Mouse (Mus musculus) testis, adult 2 months (tissue): ENCODE results near the gene Amotl2. TPM values are rescaled to one million over a fixed set of nuclear protein-coding genes. Genes with fewer than 3 reads are reported as not detected.

Source experiments
- H3K27ac ChIP-seq: fragments of 200-500 bp; 2 replicates; pipeline ENCODE4 v1.5.1; 2012; ENCODE audit warnings: low read depth, low read length; ENCODE audit not compliant: control insufficient read depth, insufficient read depth
- H3K27me3 ChIP-seq: fragments of 200-500 bp; 2 replicates; pipeline ENCODE4 v1.6.1; 2012; ENCODE audit warnings: mild to moderate bottlenecking, low read length, moderate library complexity; ENCODE audit not compliant: control insufficient read depth, insufficient read depth
- H3K36me3 ChIP-seq: fragments of 200-500 bp; 2 replicates; pipeline ENCODE4 v1.6.1; 2012; ENCODE audit warnings: mild to moderate bottlenecking, low read length; ENCODE audit not compliant: control insufficient read depth, insufficient read depth
- H3K4me1 ChIP-seq: fragments of 200-500 bp; 2 replicates; pipeline ENCODE4 v1.6.1; 2012; ENCODE audit warnings: low read length; ENCODE audit not compliant: control insufficient read depth, insufficient read depth
- H3K4me3 ChIP-seq: fragments of 200-500 bp; 2 replicates; pipeline ENCODE4 v1.5.1; 2012; ENCODE audit warnings: low read depth, mild to moderate bottlenecking, low read length, moderate library complexity, mixed read lengths; ENCODE audit not compliant: control insufficient read depth
- CTCF ChIP-seq: fragments of 200-500 bp; IDR thresholded peaks from 2 replicates; pipeline ENCODE4 v1.5.1; 2012; ENCODE audit warnings: low read depth, mild to moderate bottlenecking, inconsistent platforms, low read length, moderate library complexity; ENCODE audit not compliant: control insufficient read depth, insufficient read depth, insufficient replicate concordance
- POLR2A ChIP-seq: fragments of 200-500 bp; IDR thresholded peaks from 2 replicates; pipeline ENCODE4 v1.6.1; 2012; ENCODE audit warnings: low read depth, mild to moderate bottlenecking, inconsistent platforms, low read length, moderate library complexity; ENCODE audit not compliant: control insufficient read depth
- polyA plus RNA-seq: library from polyadenylated mRNA; depleted of rRNA; stranded (reverse); fragments of >200 nt; gene quantifications from 2 replicates; pipeline ENCODE4 v1.2.3, GENCODE M21; 2012

Amotl2 gene
- polyA plus RNA-seq, 1 experiment = 2.6 TPM

DNA sequence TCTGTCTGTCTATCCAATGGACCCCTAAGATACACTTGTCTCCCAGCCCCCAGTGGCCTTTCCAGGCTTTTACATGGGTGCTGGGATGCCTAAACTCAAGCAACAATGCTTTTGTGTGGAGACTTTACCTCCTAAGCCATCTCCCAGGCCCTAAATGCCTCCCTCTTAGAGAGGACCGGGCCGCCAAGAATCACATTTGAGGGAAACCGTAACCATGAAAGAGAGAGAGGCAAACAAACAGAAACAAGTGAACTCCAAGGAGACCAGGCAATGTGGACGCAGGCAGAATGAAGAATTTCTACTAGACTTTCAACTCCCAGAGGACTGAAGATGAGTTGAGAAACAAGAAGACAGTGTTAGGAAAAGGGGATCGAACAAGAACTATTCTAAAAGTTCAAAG lies 6.0 kb upstream of the Amotl2 start:
- no peaks in the 10 kb centered on the region for H3K36me3 ChIP-seq
- no peaks in the 10 kb centered on the region for H3K27me3 ChIP-seq
- peaks cover 3% of the 10 kb centered on the region; the same call in 1 of the 2 replicates for H3K4me1 ChIP-seq
- H3K27ac ChIP-seq = no peak overlapping the region
- TF ChIP-seq POLR2A = no peak
- TF ChIP-seq CTCF = no peak
- H3K4me3 ChIP-seq = no peak overlapping the region

DNA sequence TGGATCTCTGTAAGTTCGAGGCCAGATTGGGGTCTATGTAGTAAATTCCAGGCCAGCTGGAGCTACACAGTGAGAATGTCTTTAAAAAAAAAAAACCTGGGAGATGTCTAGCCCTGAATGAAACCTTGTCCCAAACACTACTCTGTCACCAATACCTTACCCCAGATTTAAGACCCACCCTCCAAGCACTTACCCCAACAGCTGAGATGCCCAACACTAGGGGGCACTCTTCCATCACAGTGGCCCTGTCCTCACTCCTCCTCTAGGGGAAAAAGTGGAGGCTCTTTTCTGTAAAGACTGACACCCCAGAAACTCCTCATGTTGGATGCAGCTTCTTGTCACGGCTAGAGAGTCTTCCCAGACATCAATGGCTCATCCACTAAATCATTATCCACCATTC lies 2.7 kb upstream of the Amotl2 start:
- Histone ChIP-seq H3K27me3 (peaks cover 6% of the 10 kb centered on the region), H3K36me3 (no peaks in the 10 kb centered on the region), H3K4me3 (no peak overlapping the region), H3K27ac (no peak overlapping the region), H3K4me1 (peaks cover 9% of the 10 kb centered on the region)
- TF ChIP-seq POLR2A = no peak
- TF ChIP-seq CTCF = peak; percentile 33; the same call in 1 of the 2 replicates

DNA sequence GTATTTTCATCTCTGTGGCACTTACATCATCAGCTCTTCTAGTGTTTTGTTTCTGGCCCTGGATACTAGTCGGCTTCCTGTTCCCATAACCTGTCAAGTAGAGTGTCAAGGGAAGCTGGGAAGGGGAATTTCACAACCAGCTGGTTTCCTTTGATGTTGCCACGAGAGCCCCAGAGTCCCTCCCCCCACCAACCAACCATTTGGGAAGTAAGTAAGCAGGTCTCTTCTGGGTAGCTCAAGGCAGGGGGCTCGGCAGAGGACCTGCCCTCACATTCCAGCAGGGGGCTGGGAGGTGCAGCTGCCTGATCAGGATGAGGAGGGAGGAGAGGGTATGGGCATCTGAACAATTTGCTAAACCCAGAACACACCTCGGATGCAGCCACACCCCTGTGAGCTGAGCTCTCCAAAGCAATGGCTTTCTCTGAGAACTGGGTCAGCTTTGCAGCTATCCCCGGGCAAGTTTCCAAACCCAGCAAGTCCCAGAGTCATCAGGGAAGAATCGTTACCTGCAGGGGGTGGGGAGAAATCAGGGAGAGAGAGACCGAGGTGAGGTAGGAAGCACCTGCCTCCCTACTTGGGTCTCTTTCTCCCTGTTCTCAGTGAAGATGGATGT lies 1.5 kb upstream of the Amotl2 start:
- Histone ChIP-seq H3K27ac (no peak overlapping the region), H3K4me1 (peaks cover 6% of the 10 kb centered on the region), H3K36me3 (no peaks in the 10 kb centered on the region), H3K4me3 (no peak overlapping the region), H3K27me3 (peaks cover 6% of the 10 kb centered on the region)
- TF ChIP-seq POLR2A = no peak
- TF ChIP-seq CTCF = no peak

DNA sequence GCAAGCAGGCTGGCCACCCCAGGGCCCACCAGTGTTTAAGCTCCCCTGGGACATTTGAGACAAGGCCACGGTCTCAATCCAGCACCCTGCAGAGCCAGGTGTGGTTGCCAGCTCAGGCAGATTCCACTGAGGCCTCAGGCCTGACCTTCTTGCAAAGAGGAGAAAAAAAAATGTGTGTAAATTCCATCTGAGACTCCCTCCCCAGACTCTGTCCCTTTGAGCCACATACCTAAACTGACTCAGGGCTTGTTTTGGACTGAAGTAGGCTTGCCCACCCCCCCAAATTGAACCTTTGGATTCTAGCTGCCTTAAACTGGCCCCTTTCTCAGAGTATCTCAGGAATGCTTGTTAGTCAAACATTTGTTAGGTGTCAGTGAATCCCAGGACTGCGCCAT lies 969 bp upstream of the Amotl2 start:
- Histone ChIP-seq H3K4me3 (no peak overlapping the region), H3K4me1 (peaks cover 7% of the 10 kb centered on the region), H3K27ac (no peak overlapping the region)

DNA sequence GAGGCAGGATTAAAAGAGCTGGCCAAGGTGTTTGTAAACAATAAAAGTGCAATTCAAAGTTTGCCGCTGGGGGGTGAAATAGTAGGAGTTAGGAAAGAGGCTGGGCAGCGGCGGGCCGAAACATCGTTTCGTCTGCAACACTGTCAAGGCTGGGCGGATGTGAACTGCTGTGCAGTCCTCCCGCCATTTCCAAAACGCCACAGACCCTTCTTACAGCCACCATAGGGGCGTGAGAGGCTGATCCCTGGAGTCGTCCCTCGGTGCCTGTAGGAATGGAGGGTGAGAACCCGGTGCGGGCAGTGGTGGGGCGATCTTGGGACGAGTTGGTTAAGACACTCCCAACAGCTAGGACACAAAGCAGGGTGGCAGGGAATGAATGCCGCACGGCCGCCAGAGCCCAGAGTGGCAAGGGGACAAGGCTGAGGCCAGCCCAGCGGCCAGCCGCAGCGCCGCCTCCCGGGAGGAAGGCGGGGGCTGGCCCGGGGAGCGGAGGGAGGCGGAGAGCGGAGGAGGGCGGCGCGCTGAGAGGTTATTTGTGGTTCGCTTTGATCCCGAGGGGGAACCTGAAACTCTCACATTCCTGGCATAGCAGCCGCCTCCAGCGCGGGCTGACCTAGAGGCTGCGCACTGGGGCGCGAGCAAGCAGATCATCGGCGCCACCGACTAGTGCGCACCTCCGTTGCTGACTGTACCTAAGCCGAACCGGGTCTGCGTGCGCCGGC lies 853 bp downstream of the Amotl2 start:
- TF ChIP-seq POLR2A (peak; percentile 82), CTCF (0 out of 2 replicates have a peak, but pooled peaks have one; percentile 3)
- Histone ChIP-seq H3K4me3 (peak overlapping the region; percentile 88), H3K27me3 (peaks cover 6% of the 10 kb centered on the region), H3K4me1 (peaks cover 9% of the 10 kb centered on the region), H3K27ac (peak overlapping the region; percentile 86), H3K36me3 (no peaks in the 10 kb centered on the region)

More for the DNA sequence above, 969 bp upstream of the Amotl2 start:
- TF ChIP-seq POLR2A = no peak
- no peak for TF ChIP-seq CTCF
- Histone ChIP-seq H3K36me3 (no peaks in the 10 kb centered on the region), H3K27me3 (peaks cover 6% of the 10 kb centered on the region)

DNA sequence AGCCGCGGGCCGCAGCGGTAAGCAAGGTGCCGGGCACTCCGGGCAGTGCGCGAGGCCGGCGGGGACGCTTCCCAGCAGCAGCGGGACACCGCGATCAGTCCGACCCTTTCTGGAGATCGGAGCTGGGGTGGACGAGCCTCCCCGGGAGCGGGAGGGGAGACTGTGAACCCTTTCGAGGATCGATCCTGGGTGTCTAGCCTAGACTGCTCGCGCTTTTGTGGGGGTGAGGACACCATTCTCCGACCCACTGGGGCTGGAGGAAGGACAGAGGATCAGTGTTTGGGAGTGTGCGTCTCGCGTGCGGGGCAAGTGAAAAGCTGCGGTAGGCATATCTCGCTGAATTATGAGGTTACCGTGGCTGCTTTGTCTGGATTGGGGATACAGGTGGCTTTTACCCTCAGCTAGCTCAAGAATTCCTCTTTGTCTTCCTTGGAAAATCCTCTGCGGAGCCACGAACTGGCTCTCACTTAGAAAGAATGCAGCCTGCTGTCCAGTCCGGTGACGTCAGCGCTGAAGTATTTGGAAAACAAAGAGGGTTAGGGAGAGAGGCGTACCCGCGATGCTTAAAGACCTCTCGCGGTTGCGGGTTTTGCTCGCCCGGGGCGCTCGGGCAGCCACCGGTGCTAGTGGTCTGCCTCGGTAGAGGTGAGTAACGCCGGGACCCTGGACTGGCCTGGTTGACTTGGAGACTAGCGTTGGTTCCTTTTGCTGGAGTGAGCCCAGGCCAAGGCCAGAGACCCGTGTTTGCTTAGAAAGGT lies 1.6 kb downstream of the Amotl2 start:
- Histone ChIP-seq H3K27me3 (peaks cover 6% of the 10 kb centered on the region), H3K4me3 (peak overlapping the region; percentile 88), H3K27ac (peak overlapping the region; percentile 86), H3K4me1 (peaks cover 9% of the 10 kb centered on the region), H3K36me3 (no peaks in the 10 kb centered on the region)
- no peak for TF ChIP-seq POLR2A
- no peak for TF ChIP-seq CTCF

DNA sequence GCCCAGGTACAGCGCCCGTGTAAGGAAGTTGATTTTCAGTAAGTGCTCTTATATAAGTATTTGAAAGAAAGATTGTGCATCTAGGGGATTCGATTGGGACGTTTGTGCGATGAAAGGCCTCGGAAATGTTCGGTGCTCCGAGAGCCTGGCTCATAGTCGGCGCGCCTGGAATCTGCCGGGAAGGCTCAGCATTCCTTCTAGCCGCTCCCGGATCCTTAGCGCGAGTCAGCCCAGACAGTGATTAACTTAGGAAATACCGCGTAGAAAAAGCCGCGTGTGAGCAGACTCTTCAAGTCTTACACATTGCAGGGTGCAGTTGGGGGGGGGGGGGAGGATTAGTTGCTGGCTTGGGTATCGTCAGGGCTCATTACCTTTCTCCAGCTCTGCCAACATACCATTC lies 2.2 kb downstream of the Amotl2 start:
- no peak for TF ChIP-seq CTCF
- no peak for TF ChIP-seq POLR2A
- H3K4me3 ChIP-seq = peak overlapping the region; percentile 88
- peak overlapping the region; percentile 51; the same call in 1 of the 2 replicates for H3K27ac ChIP-seq
- no peaks in the 10 kb centered on the region for H3K36me3 ChIP-seq
- peaks cover 6% of the 10 kb centered on the region for H3K27me3 ChIP-seq
- peaks cover 9% of the 10 kb centered on the region for H3K4me1 ChIP-seq
